Mouse (Mus musculus) liver, embryonic 14.5 days (tissue): ENCODE results near the gene Crtc2. TPM values are rescaled to one million over a fixed set of nuclear protein-coding genes. Genes with fewer than 3 reads are reported as not detected.

ENCODE experiments used
- ATAC-seq: fragments of 200-750 bp; cut with Nextera tagmentation; 2 replicates; pipeline ENCODE4 v1.8.0; 2017; ENCODE audit warnings: moderate number of reproducible peaks, mild to moderate bottlenecking, moderate library complexity; ENCODE audit not compliant: insufficient read depth
- DNase-seq, 3 experiments: peaks; one replicate each; pipeline ENCODE4 v3.0.0-alpha.2; 2012 to 2013; ENCODE audit warnings: low read depth in 3 of 3, low spot score in 3 of 3
- H3K27ac ChIP-seq: fragments of 300-500 bp; sonication (generic); 2 replicates; pipeline ENCODE4 v1.5.1; 2014; ENCODE audit warnings: moderate library complexity, mild to moderate bottlenecking, control low read depth, inconsistent platforms
- H3K27me3 ChIP-seq: fragments of 300-500 bp; sonication (generic); 2 replicates; pipeline ENCODE4 v1.6.1; 2014; ENCODE audit warnings: mild to moderate bottlenecking, low read length, moderate library complexity; ENCODE audit not compliant: control insufficient read depth, insufficient read depth
- H3K36me3 ChIP-seq: fragments of 300-500 bp; sonication (generic); replicated peaks from 2 replicates; pipeline ENCODE4 v1.6.1; 2014; ENCODE audit warnings: low read depth; ENCODE audit not compliant: control insufficient read depth, insufficient read depth
- H3K4me1 ChIP-seq, 2 experiments: fragments of 200-500 bp in 1 of 2; fragments of 300-500 bp in 1 of 2; sonication (generic) in 1 of 2; replicated peaks; 2 replicates each; pipeline ENCODE4 v1.6.1; 2012 to 2014; ENCODE audit warnings: antibody characterized with exemption in 1 of 2, inconsistent platforms in 1 of 2, low read length in 1 of 2; ENCODE audit not compliant: control insufficient read depth in 2 of 2, insufficient read depth in 2 of 2
- H3K4me2 ChIP-seq: fragments of 300-500 bp; sonication (generic); 2 replicates; pipeline ENCODE4 v1.6.1; 2014; ENCODE audit warnings: low read depth, mild to moderate bottlenecking, control low read depth, moderate library complexity
- H3K4me3 ChIP-seq, 2 experiments: fragments of 200-500 bp in 1 of 2; fragments of 300-500 bp in 1 of 2; sonication (generic) in 1 of 2; 2 replicates each; pipeline ENCODE4 v1.5.1; 2012 to 2014; ENCODE audit warnings: low read depth in 2 of 2, low read length in 2 of 2, mild to moderate bottlenecking in 2 of 2, control low read depth in 1 of 2, inconsistent platforms in 1 of 2, moderate library complexity in 1 of 2; ENCODE audit not compliant: insufficient read depth in 1 of 2
- H3K9ac ChIP-seq: fragments of 300-500 bp; sonication (generic); replicated peaks from 2 replicates; pipeline ENCODE4 v1.6.1; 2014; ENCODE audit warnings: mild to moderate bottlenecking, control low read depth, moderate library complexity
- H3K9me3 ChIP-seq: fragments of 300-500 bp; sonication (generic); 2 replicates; pipeline ENCODE4 v1.6.1; 2016; ENCODE audit warnings: low read length, mixed read lengths; ENCODE audit not compliant: control insufficient read depth
- CTCF ChIP-seq: IDR thresholded peaks from 2 replicates; pipeline ENCODE4 v1.5.1; 2016; ENCODE audit warnings: antibody characterized with exemption, low read depth, control low read depth
- EP300 ChIP-seq: IDR thresholded peaks from 2 replicates; pipeline ENCODE4 v1.6.1; 2016; ENCODE audit warnings: antibody characterized with exemption, low read depth
- WGBS: fragments of 180-500 bp; shearing (Covaris S2); extraction: QIAGEN DNeasy Blood & Tissue Kit; methylation state at CpG from one replicate; pipeline ENCODE4 v1.1.7; 2014; ENCODE audit not compliant: insufficient replicate concordance; 5-methylcytosine and 5-hydroxymethylcytosine counted together
- polyA plus RNA-seq, 2 experiments: library from polyadenylated mRNA; depleted of rRNA in 1 of 2; stranded (reverse) in 1 of 2; unstranded in 1 of 2; fragments of >200 nt; fragmentation: Nextera tagmentation in 1 of 2; extraction: Ambion mirVana in 1 of 2; gene quantifications; 2 replicates each; pipeline versions ENCODE4 v1.2.1 to v1.2.3; 2012 to 2014

The Crtc2 gene
- polyA plus RNA-seq, 2 experiments: 3.2 to 7.6 TPM

GRCm38 (mm10) chr3:90211475-90212398 is 42.2 kb upstream of the Crtc2 start:
- H3K4me2 ChIP-seq: peak overlapping the region; percentile 97
- no peak for ATAC-seq
- peak overlapping the region; percentile 69 to 100 for H3K4me3 ChIP-seq
- peak overlapping the region; percentile 70 for H3K9ac ChIP-seq
- peak overlapping the region; percentile 25; the same call in 1 of the 2 replicates for H3K27ac ChIP-seq
- TF ChIP-seq CTCF (no peak), EP300 (no peak)
- WGBS: 34% methylated on average over 13 of the region's 13 CpGs
- DNase-seq: no peak
- H3K4me1 ChIP-seq: peaks cover 20 to 26% of the 10 kb centered on the region in 2 experiments
- peaks cover 52% of the 10 kb centered on the region for H3K36me3 ChIP-seq
- no peaks in the 10 kb centered on the region for H3K27me3 ChIP-seq
- no peaks in the 10 kb centered on the region for H3K9me3 ChIP-seq

- WGBS: 2% methylated on average over 5 of the region's 5 CpGs
- Histone ChIP-seq H3K36me3 (peaks cover 48% of the 10 kb centered on the region), H3K9ac (peak overlapping the region; percentile 70)
Measured at GRCm38 (mm10) chr3:90212723-90213122, 41.2 kb upstream of the Crtc2 start.

DNA sequence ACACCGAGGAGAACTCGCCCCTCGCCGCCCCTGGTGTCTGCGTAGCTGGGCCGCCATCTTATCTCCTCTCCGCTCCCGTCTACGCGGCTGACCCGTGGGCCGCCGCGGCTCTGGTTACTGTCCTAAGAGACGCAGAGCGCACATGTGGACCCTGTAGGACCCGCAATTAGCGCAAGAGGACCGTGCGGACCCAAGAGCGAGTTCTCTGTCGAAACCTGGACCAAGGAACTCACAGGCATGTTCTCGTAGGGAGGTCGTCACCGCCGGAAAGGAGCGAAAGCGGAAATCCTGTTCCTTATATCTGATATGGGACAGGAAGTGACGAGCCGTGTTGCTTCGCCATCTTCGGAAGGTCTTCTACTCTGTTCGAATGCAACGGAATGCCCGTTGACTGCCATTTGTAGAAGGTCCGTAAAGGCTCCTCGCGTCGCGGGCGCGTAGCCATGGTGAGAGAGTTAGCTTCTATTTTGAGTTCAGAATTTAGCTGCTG is 40.5 kb upstream of the Crtc2 start, which contains the start of the genes Rps27 and Rab13:
TSS of gene Rps27 (minus strand) at position 275 of the 490 bp plus-strand sequence.
TSS of gene Rab13 (plus strand) at position 319 of the 490 bp plus-strand sequence.
- under 1% methylated on average over 42 of the region's 42 CpGs for WGBS

More at GRCm38 (mm10) chr3:90212723-90213122, 41.2 kb upstream of the Crtc2 start:
- H3K4me1 ChIP-seq: peaks cover 20 to 26% of the 10 kb centered on the region in 2 experiments
- ATAC-seq (no peak), DNase-seq (no peak)
- H3K9me3 ChIP-seq: no peaks in the 10 kb centered on the region
- peak overlapping the region; percentile 37 for H3K27ac ChIP-seq
- H3K27me3 ChIP-seq: no peaks in the 10 kb centered on the region
- TF ChIP-seq EP300: no peak
- TF ChIP-seq CTCF: no peak
- peak overlapping the region; percentile 97 for H3K4me2 ChIP-seq
- peak overlapping the region; percentile 69 to 100 for H3K4me3 ChIP-seq

GRCm38 (mm10) chr3:90213956-90214684 is 39.8 kb upstream of the Crtc2 start:
- DNase-seq (no peak), ATAC-seq (peak; percentile 46; the same call in 1 of the 2 replicates)
- H3K9ac ChIP-seq: peak overlapping the region; percentile 70
- TF ChIP-seq EP300 (no peak), CTCF (no peak)
- 12% methylated on average over 12 of the region's 12 CpGs for WGBS
- H3K4me2 ChIP-seq: peak overlapping the region; percentile 97
- no peaks in the 10 kb centered on the region for H3K9me3 ChIP-seq
- no peaks in the 10 kb centered on the region for H3K27me3 ChIP-seq
- H3K27ac ChIP-seq: no peak overlapping the region
- peaks cover 20 to 26% of the 10 kb centered on the region in 2 experiments for H3K4me1 ChIP-seq
- peaks cover 36% of the 10 kb centered on the region for H3K36me3 ChIP-seq
- peak overlapping the region; percentile 69 to 100 for H3K4me3 ChIP-seq

More for the DNA sequence above, 40.5 kb upstream of the Crtc2 start, which contains the start of the genes Rps27 and Rab13:
- H3K4me3 ChIP-seq: peak within 1 kb of the TSS; percentile 69 to 100
- H3K27me3 ChIP-seq: no peaks in the 10 kb centered on the region
- ATAC-seq (peak; percentile 90), DNase-seq (peak; percentile 89 to 92 (median 89))
- peak within 1 kb of the TSS; percentile 37 for H3K27ac ChIP-seq
- no peak for TF ChIP-seq CTCF
- TF ChIP-seq EP300: no peak
- no peaks in the 10 kb centered on the region for H3K9me3 ChIP-seq
- peaks cover 41% of the 10 kb centered on the region for H3K36me3 ChIP-seq
- peak within 1 kb of the TSS; percentile 97 for H3K4me2 ChIP-seq
- peak within 1 kb of the TSS; percentile 70 for H3K9ac ChIP-seq
- H3K4me1 ChIP-seq: peaks cover 20 to 26% of the 10 kb centered on the region in 2 experiments
